Mouse (Mus musculus) CD4-positive helper T cell, adult 2 months (primary cell): ENCODE data around the gene Ccr7.

Source experiments
- DNase-seq: peaks from one replicate; pipeline ENCODE4 v3.0.0-alpha.2; 2012; ENCODE audit warnings: low read depth, missing footprints, low spot score

Gene Ccr7

DNA sequence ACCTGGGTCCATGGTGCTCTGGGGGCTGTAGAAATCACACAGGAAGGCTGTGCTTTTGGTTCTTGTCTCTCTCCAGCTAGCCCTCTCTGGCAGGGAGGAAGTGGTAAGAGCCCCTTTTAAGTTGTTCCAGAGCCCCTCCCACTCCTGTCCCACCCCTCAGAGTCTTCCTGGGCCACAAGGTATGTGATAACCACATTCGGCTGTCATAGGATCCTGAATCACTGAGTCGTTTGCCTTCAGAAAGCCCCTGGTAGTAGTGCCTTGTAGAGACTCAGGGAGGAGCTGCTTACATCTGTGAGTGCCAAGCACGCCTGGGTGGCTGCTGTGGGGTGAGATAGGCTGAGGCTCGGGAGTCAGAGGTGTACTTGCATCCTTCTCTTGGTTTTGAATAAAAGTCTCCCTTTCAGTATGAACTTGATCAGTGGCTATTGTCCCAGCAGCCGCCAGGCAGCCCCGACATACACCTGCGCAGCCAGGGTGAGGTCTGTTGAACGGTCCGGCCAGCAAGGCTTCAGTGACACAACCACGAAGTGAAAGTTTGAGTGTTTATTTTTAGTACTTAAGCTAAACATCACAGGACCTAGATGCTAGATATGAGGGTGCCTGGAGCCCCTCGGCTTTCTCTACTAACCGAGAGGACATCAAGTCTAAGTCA, at the start of gene Ccr7:
Ccr7 (minus strand) TSS at position 91 of the 655 bp plus-strand sequence.
- DNase-seq = peak; percentile 93

DNA sequence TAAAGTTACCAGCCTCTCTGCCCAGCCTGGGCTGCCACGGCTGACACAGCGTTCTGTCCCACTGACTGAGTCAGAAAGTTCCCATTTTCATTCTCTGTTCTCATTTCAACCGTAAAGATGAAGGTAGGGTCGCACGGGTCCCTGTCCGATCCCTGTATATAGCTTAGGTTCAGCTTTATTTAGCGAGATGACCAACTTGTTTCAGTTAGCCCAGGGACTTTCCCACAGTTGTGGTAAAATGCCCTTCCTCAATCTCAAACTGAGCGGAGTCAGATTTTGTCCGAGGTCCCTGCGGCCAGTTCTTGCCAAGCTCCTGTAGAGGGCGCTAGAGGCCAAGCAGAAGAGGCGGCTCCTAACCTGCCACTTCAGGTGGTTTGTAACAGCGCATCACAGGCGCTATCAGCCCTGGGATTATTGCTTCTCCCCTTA, 34.3 kb upstream of the Ccr7 start:
- DNase-seq = peak; percentile 80

DNA sequence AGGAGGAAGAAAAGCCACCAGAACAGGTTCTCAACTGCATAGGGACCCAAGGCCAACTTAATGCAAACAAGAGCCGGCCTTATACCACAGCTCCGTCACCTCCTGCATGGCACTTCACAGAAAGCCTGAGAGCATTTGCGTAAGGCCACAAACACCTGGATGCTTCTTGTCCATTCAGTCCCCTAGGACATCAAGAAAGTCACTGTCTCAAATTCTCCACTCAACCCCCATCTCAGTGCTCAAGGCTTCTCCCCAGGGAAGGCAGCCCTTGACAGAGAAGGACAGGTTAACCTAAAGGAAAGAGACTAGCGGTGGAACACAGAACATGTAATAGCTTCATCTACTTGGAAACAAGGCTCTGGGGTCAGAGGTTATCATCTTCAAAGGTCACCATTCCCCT, 32.5 kb upstream of the Ccr7 start:
- no peak for DNase-seq

DNA sequence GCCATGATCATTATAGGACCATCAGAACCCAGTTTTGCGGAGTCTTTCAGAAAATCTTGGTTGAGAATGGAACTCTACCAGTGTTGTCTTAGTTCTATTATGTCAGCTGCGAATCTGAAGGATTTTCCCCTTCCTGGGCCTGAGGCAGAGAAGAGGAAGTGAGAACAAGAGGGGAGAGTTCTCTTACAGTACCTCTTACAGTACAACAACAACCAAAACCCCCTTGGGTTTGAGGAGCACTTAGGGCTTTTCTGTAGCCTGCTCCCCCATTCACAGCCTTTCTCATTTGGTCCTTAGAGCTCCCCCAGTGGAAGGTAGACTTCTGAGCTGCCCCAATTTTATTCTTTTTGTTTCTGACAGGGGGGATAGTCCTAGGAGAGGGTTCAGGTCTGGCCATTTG, 32.0 kb upstream of the Ccr7 start:
- no peak for DNase-seq

DNA sequence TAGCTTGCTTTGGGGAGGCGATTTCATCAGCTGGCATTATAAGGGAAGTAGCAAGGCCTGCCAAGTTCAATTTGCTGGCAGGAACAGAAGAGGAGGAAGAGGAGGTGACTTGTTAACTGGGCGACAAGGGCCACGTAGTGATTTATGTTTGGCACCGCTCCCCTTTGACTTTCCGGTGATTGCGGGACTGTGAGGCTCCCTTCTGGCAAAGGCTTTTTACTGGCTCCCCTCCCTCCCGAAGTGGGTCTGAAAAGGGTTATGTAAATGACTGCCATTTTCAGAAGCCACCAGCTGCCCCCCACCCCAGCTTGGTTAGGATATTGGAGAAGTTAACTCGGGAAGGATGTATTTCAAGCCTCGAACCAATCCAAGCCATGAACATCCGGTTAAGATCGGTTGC, 27.7 kb upstream of the Ccr7 start:
- no peak for DNase-seq

DNA sequence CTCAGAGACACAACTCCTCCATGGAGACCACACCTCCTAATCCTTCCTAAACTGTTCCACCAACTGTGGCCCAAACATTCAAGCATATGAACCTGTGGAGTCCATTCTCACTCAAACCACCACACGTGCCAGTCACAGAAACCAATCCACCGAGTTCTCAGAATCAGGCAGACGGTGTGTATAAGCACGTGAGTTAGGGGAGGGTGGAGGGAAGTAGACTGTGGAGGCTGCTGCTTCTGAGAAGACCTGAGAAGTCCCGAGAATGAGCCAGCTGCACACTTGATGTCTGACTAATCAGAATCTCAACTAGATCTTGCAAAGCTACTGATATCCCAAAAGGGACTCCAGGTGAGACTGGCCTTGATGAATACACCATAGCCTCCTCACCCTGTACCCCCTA, 25.2 kb upstream of the Ccr7 start:
- no peak for DNase-seq

DNA sequence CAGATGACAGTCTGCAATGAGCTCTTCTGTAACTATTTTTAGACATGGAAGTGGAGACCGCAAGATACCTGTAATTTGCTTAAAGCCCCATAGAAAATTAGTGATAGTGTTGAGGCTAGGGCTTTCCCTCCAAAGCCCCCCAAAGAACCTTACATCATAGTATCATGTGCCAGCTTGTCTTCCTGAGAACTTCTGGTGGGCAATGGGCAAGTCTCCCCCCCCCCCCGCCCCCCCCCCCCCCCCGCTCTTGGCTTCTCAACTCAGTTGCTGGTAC, 23.0 kb upstream of the Ccr7 start:
- no peak for DNase-seq

DNA sequence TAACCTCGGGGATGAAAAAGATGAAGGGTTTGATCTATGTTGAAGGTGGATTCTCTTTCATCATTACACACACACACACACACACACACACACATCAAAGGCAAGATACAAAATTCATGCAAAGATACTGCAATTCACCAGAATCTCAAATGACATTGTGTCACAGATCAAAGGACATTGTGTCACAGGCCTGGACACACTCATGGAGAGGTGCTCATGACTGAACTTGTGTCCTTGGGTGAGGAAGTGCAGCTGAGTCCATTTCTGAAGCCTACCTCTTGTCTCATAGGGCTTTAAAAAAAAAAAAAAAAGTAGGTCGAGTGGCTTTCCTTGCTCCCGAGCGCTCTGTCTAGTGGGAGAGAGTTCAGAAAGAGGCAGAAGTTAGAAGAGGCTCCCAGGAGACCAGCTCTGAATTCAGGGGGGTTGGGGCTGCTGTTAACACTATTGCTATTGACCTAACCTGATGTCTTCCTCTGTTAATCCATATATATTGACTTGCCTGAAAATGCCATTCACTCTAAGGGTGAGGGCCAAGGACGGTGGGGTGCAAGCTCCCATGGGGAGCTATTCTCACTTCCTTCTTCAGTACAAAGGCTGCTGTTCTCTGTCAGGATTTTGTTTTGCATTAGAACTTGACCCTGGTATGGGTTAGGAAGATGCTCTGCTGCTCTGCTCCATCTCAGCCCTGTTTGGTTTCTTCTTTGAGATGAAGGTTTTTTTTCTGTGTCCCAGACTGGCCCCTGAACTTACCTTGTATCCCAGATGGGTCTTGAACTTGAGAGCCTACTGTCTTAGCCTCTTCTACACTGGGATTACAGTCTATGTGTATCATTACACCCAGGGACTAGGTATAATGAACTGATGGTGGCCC, 22.4 kb upstream of the Ccr7 start:
- no peak for DNase-seq

DNA sequence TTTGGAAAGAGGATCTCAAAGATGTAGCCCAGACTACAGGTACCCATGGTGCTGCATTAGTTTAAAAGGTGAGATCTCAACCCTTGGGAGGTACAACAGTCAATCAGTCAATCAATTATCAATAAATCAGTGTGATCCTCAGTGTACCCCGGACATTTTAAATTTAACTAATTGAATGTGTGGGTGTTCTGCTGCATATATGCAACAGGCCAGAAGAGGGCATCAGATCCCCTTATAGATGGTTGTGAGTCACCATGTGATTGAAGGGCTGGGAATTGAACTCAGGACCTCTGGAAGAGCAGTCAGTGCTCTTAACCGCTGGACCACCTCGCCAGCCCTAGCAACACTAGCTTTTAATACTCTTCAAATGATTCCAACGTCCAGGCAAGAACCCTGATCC, 17.1 kb upstream of the Ccr7 start:
- DNase-seq = no peak

DNA sequence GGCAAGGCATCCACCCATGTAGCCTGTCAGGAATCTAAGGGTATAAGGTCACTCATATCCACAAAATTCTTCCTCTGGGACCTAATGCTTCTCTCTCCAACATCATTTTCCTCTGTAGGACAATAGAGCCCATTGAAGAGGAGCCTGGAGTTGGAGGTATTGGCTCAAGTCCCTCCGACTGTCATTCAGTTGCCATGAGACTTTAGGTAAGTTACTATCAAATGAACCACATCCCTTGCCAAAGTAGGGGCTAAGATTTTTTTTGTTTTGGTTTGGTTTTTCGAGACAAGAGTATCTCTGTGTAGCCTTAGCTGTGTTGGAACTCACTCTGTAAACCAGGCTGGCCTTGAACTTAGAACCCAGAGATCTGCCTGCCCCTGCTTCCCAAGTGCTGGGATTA, 16.6 kb upstream of the Ccr7 start:
- DNase-seq = peak; percentile 58

DNA sequence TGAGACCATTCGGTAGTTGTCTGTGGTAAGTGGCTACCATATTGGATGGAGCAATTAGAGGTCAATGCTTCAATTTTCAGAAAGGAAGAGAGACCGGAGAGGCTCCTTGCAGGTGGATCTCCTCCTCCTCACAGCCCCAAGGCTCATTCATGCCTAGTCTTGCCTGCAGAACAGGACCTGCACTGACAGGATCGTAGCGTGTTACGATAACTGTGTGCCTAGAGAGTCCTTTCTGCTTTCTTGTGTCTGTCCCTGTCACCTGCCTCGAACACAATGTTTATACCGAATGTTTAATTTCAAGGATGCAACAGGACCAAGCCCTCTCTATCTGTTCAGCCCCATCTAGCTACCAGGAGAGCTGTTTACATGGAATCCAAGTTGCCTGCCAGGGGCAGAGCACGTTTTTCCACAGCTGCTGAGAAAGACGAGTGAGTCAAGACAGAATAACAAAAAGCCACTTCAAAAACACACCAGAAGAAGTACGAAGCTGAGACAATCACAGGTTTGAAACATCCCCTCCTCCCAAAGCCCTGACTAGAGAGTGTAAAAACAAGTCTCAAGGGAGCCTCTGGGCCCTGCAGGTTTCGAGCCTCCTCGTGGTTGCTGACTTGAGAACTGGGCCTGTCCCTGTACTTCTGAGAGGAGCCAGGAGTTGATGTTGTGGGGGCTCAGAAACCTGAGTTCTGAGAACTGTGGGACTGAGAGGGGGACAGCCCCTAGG, 15.8 kb upstream of the Ccr7 start:
- peak; percentile 90 for DNase-seq

DNA sequence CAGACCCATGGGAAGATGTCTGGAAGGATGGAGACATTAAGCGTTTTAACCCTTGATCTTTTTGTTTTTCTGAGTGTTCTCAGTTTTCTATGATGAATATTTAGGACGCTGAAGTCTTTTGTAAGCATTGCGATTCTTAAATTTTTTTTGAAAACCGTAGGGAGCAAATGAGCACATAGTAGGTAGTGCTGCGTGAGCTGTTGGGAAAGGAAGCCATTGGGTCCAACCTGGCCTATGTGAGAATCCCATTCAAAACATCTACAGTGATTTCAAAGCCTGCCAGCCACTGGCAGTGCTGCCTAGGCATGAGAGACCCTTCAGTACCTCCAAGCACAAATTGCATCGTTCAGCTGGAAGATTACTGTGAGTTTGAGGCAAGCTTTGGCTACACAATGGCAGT, 15.1 kb upstream of the Ccr7 start:
- no peak for DNase-seq

DNA sequence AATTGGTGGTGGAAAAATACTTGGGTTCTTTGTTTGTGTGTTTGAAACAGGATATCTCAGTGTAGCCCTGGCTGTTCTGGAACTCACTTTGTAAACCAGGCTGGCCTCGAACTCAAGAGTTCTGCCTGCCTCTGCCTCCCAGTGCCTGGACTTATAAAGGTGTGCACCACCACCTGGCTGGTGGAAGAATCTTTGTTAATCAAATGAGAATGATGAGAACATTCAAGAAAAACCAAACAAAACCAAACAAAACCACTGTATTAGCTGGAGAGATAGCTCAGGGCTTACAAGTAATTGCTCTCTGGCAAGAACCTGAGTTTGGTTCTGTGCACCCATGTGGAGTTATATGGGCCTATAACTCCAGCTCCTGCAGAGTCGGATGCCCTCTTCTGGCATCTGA, 14.6 kb upstream of the Ccr7 start:
- DNase-seq = no peak

DNA sequence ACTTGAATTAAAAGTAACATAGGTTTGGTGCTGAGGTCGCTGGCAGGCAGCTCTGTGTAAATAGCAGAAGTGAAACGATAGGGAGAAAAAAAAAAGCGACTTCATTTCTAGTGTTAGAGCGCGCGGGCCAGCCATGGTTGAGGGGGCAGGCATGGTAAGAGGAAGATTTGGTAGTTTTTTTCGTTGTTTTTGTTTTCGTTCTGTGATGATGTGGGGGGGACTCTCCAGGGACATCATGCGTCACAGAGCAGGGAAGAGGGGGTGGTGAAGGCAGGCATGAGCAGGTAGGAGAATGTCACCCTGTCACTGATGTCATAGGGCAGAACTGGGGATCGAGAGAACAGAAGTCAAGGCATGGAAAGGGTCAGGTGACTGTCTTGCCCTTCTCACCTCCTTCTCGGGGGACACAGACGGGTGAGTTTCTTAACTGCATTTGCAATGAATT, 13.2 kb upstream of the Ccr7 start:
- DNase-seq = peak; percentile 67

DNA sequence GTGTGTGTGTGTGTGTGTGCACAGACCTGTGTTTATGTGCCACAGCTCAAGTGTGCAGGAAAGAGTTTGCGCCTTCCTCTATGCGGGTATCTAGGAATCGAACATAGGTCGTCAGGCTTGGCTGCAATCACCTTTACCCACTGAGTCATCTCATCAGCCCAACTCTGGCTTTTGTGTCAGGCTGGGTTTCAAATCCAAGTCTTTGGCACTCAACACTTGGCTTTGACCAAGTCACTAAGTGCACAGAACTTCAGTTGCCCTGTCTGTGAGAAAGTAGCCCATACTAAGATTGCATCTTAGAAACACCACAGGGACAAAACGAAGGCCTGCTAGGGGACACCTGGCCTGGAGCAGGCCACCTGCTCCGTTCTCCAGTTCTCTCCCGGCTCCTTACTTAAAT, 12.7 kb upstream of the Ccr7 start:
- no peak for DNase-seq

DNA sequence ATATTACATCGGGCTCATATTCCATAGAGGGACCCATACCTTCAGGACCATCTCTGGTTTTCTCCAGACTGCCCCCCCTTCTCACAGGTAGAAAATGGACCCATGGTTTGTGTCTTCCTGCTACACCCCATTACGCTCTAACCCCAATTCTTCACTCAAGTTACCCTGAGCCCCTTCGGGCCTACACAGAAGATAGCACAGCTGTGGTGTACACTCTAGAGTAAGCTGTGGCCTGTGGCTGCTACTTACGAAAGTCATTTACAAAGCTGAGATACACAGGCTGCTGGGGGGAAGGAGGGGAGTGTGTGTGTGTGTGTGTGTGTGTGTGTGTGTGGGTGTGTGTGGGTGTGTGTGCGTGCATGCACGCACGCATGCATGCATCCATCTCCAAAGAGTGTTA, 11.4 kb upstream of the Ccr7 start:
- peak; percentile 56 for DNase-seq

DNA sequence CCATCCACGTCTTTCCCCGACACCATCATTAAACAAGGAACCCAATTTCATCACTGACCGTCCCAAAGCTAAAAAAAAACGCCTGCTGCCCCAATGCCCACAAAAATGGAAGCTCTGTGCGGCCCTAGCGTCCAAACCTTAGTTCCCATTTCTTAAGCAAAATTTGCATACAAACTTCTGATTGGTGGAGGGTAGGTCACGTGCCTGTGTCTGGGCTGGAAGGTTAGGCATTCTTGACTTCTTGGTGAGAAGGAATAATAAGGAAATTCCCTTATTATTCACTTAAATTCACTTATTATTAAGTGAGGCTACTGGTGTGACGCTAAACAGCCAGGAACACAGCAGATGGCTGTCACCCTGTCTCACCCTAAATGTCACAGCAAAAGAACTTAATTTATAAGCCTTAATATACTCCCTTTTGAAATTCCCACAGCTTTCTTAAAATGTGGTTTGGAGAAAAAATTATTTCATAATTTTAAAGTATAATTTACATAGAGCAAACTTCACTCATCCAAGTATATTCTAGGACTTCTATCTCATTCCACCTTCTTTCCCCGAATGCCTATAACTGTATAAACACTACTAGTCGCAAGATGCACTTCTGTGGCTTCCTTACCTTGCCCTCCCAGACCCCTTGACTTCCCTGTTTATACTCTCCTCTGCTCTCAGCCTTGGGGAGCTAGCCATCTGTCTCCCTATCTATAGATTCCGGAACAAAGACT, 10.3 kb upstream of the Ccr7 start:
- no peak for DNase-seq

DNA sequence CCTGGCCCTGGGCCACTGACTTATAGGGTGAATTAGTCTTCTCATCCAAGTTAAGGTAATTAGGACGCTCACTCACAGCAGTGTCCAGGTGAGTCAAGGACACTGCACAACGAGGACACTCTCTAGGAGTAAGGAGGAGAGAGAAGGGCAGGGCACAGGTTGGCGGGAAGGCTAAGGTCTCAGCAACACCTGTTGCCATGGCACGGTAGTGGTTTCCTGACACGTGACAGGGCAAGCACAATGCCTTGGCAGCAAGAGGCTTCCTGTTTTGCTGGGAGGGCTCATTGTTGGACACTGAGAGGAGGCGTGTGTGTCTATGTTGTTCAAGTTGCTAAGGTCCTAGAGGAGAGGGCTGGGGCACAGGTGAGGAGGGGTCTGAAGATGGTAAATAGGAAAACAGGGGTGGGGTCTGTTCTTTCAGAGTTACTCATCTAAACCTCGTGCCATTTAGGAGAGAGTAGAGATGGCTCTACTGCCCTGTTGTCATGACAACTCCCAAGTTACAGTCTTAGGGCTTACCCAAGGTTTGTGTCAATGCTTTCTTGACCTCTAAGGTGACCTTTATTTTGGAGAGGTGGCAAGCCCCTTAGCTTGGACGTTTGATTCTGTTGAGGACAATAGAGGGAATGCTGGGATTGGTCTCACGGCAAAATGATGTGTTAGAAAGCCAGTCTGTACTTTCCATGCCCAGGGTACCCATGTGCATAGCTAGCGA, 8.3 kb upstream of the Ccr7 start:
- peak; percentile 83 for DNase-seq

DNA sequence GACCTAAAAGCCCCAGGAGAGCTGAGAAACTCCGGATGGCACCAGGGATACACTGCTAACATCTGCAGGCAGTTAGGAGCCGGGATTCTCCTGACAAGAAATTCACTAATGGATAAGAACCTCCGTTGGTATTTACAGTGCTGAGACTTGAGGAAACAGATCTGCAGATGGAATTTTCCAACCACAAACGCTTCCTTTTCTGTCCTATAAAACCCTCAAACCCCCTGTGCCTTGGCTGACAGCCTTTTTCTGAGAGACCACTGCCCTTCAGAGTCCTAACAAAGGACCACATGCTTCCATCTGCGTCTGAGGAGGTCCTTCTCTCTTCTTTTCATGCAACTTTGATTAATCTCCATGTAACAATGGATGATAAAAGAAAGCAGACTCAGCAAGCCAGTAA, 6.8 kb upstream of the Ccr7 start:
- peak; percentile 27 for DNase-seq

DNA sequence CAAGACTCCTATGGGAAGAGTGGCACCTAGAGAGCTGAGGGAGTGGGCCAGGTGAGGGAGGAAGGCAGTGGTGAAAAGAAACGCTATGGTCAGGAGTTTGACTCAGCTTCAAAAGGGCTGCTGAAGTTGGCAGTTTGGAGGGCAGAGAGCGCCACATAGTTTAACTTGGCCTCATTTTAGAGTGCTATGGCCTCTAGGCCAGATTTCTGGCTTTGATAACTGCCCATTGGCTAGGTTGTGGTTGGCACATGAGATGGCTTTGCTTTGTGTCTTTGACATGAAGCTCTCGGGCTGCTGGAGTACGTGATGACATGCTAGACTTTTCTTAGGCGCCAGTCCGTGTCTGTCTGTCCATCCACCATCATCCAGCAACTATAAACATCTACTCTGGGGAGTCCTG, 5.4 kb upstream of the Ccr7 start:
- no peak for DNase-seq

DNA sequence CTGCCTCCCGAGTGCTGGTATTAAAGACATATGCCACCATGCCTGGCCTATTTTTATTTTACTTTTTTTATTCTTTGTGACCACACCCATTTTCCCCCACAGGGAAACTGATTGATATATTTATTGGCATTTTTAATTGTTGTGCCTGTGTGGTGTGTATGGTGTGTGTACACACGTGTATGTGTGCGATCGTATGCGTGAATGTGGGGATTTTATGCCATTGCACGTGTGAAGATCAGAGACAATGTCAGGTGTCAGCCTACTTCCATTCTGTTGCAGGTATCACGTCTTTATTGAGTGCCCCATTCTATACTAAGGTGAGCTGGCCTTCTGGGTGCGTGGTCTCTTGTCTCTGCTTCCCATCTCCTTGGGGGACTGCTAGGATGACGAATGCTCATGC, 940 bp upstream of the Ccr7 start:
- peak; percentile 39 for DNase-seq
